Mouse (Mus musculus): ENCODE data around the gene Ano6.

Gene Ano6

GRCm38 (mm10) chr15:95797144-95797983 lies 6.7 kb downstream of the Ano6 start:
- no peak for DNase-seq (ENCODE audit: low read depth)

GRCm38 (mm10) chr15:95798266-95798665 lies 7.6 kb downstream of the Ano6 start:
- no peak for DNase-seq (ENCODE audit: low read depth)

GRCm38 (mm10) chr15:95799632-95800031 lies 9.0 kb downstream of the Ano6 start:
- DNase-seq (ENCODE audit: low read depth) = no peak

- no peak for DNase-seq (ENCODE audit: low read depth)
Observed at GRCm38 (mm10) chr15:95800051-95800450, 9.4 kb downstream of the Ano6 start.

- no peak for DNase-seq (ENCODE audit: low read depth)
Observed at GRCm38 (mm10) chr15:95801261-95801979, 10.8 kb downstream of the Ano6 start.

GRCm38 (mm10) chr15:95802140-95802539 lies 11.5 kb downstream of the Ano6 start:
- DNase-seq (ENCODE audit: low read depth) = peak; percentile 36

- DNase-seq (ENCODE audit: low read depth) = peak; percentile 88
Observed at GRCm38 (mm10) chr15:95802762-95803161, 12.1 kb downstream of the Ano6 start.

GRCm38 (mm10) chr15:95803484-95803883 lies 12.8 kb downstream of the Ano6 start:
- DNase-seq (ENCODE audit: low read depth) = no peak

GRCm38 (mm10) chr15:95804255-95804654 lies 13.6 kb downstream of the Ano6 start:
- peak; percentile 97 for DNase-seq (ENCODE audit: low read depth)

GRCm38 (mm10) chr15:95805022-95805471 lies 14.4 kb downstream of the Ano6 start:
- peak; percentile 83 for DNase-seq (ENCODE audit: low read depth)

- DNase-seq (ENCODE audit: low read depth) = no peak
Observed at GRCm38 (mm10) chr15:95807908-95808307, 17.3 kb downstream of the Ano6 start.

- no peak for DNase-seq (ENCODE audit: low read depth)
Observed at GRCm38 (mm10) chr15:95810357-95810761, 19.7 kb downstream of the Ano6 start.

GRCm38 (mm10) chr15:95812821-95813571 lies 22.4 kb downstream of the Ano6 start:
- no peak for DNase-seq (ENCODE audit: low read depth)

GRCm38 (mm10) chr15:95817501-95817900 lies 26.9 kb downstream of the Ano6 start:
- DNase-seq (ENCODE audit: low read depth) = no peak

- DNase-seq (ENCODE audit: low read depth) = no peak
Observed at GRCm38 (mm10) chr15:95819249-95820035, 28.8 kb downstream of the Ano6 start.

GRCm38 (mm10) chr15:95820142-95820541 lies 29.5 kb downstream of the Ano6 start:
- no peak for DNase-seq (ENCODE audit: low read depth)

- DNase-seq (ENCODE audit: low read depth) = no peak
Observed at GRCm38 (mm10) chr15:95820678-95821077, 30.0 kb downstream of the Ano6 start.

- DNase-seq (ENCODE audit: low read depth) = no peak
Observed at GRCm38 (mm10) chr15:95822099-95822498, 31.5 kb downstream of the Ano6 start.

- peak; percentile 76 for DNase-seq (ENCODE audit: low read depth)
Observed at GRCm38 (mm10) chr15:95823383-95824306, 33.0 kb downstream of the Ano6 start.

- DNase-seq (ENCODE audit: low read depth) = no peak
Observed at GRCm38 (mm10) chr15:95826516-95826915, 35.9 kb downstream of the Ano6 start.
